Mouse (Mus musculus): ENCODE measurements around the gene Dock9.

GRCm38 (mm10) chr14:121698620-121698950 is 99.1 kb downstream of the Dock9 start:
- TF ChIP-seq TAL1 (IDR thresholded peaks at IDR 0.05; ENCODE audit: low read length) (no peak), GATA1 (IDR thresholded peaks at IDR 0.05; ENCODE audit: low read length) (no peak)

Data from erythroblast, embryonic 14.5 days (primary cell).